Mouse (Mus musculus): ENCODE measurements around the gene Spink2. TPM values are rescaled to one million over a fixed set of nuclear protein-coding genes. Genes with fewer than 3 reads are reported as not detected.

Gene Spink2
- polyA plus RNA-seq, 1 experiment from 2014 or later: 0.32 TPM

GRCm38 (mm10) chr5:77181508-77181907, 29.8 kb downstream of the Spink2 start:
- no peak for DNase-seq
- WGBS: 77% methylated on average over 7 of the region's 7 CpGs

GRCm38 (mm10) chr5:77178976-77179375, 32.3 kb downstream of the Spink2 start:
- no peak overlapping the region for H3K4me2 ChIP-seq
- 91% methylated on average over 1 of the region's 1 CpGs for WGBS
- no peak for ATAC-seq (ENCODE audit: insufficient read depth)
- no peak overlapping the region for H3K9ac ChIP-seq
- no peak overlapping the region for H3K27ac ChIP-seq (ENCODE audit: low read depth)
- TF ChIP-seq CTCF (IDR thresholded peaks at IDR 0.05; ENCODE audit: low read depth): no peak
- H3K36me3 ChIP-seq (ENCODE audit: insufficient read depth): no peaks in the 10 kb centered on the region
- no peaks in the 10 kb centered on the region for H3K9me3 ChIP-seq (ENCODE audit: low read depth, low read length)
- no peaks in the 10 kb centered on the region for H3K27me3 ChIP-seq (ENCODE audit: insufficient read depth, low read length)
- no peaks in the 10 kb centered on the region for H3K4me1 ChIP-seq (ENCODE audit: insufficient read depth)
- no peak for DNase-seq
- H3K4me3 ChIP-seq (ENCODE audit: low read depth, low read length): no peak overlapping the region

More at GRCm38 (mm10) chr5:77181508-77181907, 29.8 kb downstream of the Spink2 start:
- Histone ChIP-seq H3K9ac (no peak overlapping the region), H3K4me1 (ENCODE audit: insufficient read depth) (no peaks in the 10 kb centered on the region), H3K36me3 (ENCODE audit: insufficient read depth) (no peaks in the 10 kb centered on the region), H3K4me2 (no peak overlapping the region), H3K27ac (ENCODE audit: low read depth) (no peak overlapping the region), H3K4me3 (ENCODE audit: low read depth, low read length) (no peak overlapping the region), H3K27me3 (ENCODE audit: insufficient read depth, low read length) (no peaks in the 10 kb centered on the region), H3K9me3 (ENCODE audit: low read depth, low read length) (no peaks in the 10 kb centered on the region)
- no peak for TF ChIP-seq CTCF (IDR thresholded peaks at IDR 0.05; ENCODE audit: low read depth)
- ATAC-seq (ENCODE audit: insufficient read depth): no peak

GRCm38 (mm10) chr5:77178008-77178407, 33.3 kb downstream of the Spink2 start:
- no peak for TF ChIP-seq CTCF (IDR thresholded peaks at IDR 0.05; ENCODE audit: low read depth)
- WGBS: 29% methylated on average over 9 of the region's 9 CpGs
- Histone ChIP-seq H3K9me3 (ENCODE audit: low read depth, low read length) (no peaks in the 10 kb centered on the region), H3K27me3 (ENCODE audit: insufficient read depth, low read length) (no peaks in the 10 kb centered on the region), H3K4me1 (ENCODE audit: insufficient read depth) (no peaks in the 10 kb centered on the region), H3K4me3 (ENCODE audit: low read depth, low read length) (no peak overlapping the region), H3K36me3 (ENCODE audit: insufficient read depth) (no peaks in the 10 kb centered on the region), H3K9ac (no peak overlapping the region), H3K27ac (ENCODE audit: low read depth) (no peak overlapping the region), H3K4me2 (no peak overlapping the region)
- DNase-seq (peak; percentile 23), ATAC-seq (ENCODE audit: insufficient read depth) (peak; percentile 56; the same call in 1 of the 2 replicates)

- 43% methylated on average over 4 of the region's 4 CpGs for WGBS
- no peak for TF ChIP-seq CTCF (IDR thresholded peaks at IDR 0.05; ENCODE audit: low read depth)
- Histone ChIP-seq H3K4me3 (ENCODE audit: low read depth, low read length) (no peak overlapping the region), H3K4me1 (ENCODE audit: insufficient read depth) (no peaks in the 10 kb centered on the region), H3K27ac (ENCODE audit: low read depth) (no peak overlapping the region), H3K27me3 (ENCODE audit: insufficient read depth, low read length) (no peaks in the 10 kb centered on the region), H3K36me3 (ENCODE audit: insufficient read depth) (no peaks in the 10 kb centered on the region), H3K9ac (no peak overlapping the region), H3K9me3 (ENCODE audit: low read depth, low read length) (no peaks in the 10 kb centered on the region), H3K4me2 (no peak overlapping the region)
- ATAC-seq (ENCODE audit: insufficient read depth) (no peak), DNase-seq (no peak)
These were observed 36.5 kb downstream of the Spink2 start for GRCm38 (mm10) chr5:77174779-77175178.

- ATAC-seq (ENCODE audit: insufficient read depth) (peak; percentile 44; the same call in 1 of the 2 replicates), DNase-seq (peak; percentile 78)
- Histone ChIP-seq H3K27me3 (ENCODE audit: insufficient read depth, low read length) (no peaks in the 10 kb centered on the region), H3K9ac (no peak overlapping the region), H3K4me1 (ENCODE audit: insufficient read depth) (no peaks in the 10 kb centered on the region; the same call in 1 of the 2 replicates), H3K36me3 (ENCODE audit: insufficient read depth) (no peaks in the 10 kb centered on the region), H3K4me2 (no peak overlapping the region), H3K9me3 (ENCODE audit: low read depth, low read length) (no peaks in the 10 kb centered on the region), H3K27ac (ENCODE audit: low read depth) (no peak overlapping the region), H3K4me3 (ENCODE audit: low read depth, low read length) (no peak overlapping the region)
- 54% methylated on average over 4 of the region's 5 CpGs for WGBS
- peak; percentile 79 for TF ChIP-seq CTCF (IDR thresholded peaks at IDR 0.05; ENCODE audit: low read depth)
These were observed 40.7 kb downstream of the Spink2 start for GRCm38 (mm10) chr5:77170593-77170992.

GRCm38 (mm10) chr5:77167306-77167945, 43.8 kb downstream of the Spink2 start:
- Histone ChIP-seq H3K36me3 (ENCODE audit: insufficient read depth) (no peaks in the 10 kb centered on the region), H3K4me3 (ENCODE audit: low read depth, low read length) (no peak overlapping the region), H3K9me3 (ENCODE audit: low read depth, low read length) (no peaks in the 10 kb centered on the region), H3K4me1 (ENCODE audit: insufficient read depth) (no peaks in the 10 kb centered on the region; the same call in 1 of the 2 replicates), H3K4me2 (no peak overlapping the region), H3K27ac (ENCODE audit: low read depth) (no peak overlapping the region), H3K27me3 (ENCODE audit: insufficient read depth, low read length) (no peaks in the 10 kb centered on the region), H3K9ac (no peak overlapping the region)
- ATAC-seq (ENCODE audit: insufficient read depth) (no peak), DNase-seq (no peak)
- no peak for TF ChIP-seq CTCF (IDR thresholded peaks at IDR 0.05; ENCODE audit: low read depth)
- 53% methylated on average over 22 of the region's 22 CpGs for WGBS

GRCm38 (mm10) chr5:77165703-77166625, 45.3 kb downstream of the Spink2 start:
- Histone ChIP-seq H3K9me3 (ENCODE audit: low read depth, low read length) (no peaks in the 10 kb centered on the region), H3K27me3 (ENCODE audit: insufficient read depth, low read length) (no peaks in the 10 kb centered on the region), H3K4me3 (ENCODE audit: low read depth, low read length) (no peak overlapping the region), H3K27ac (ENCODE audit: low read depth) (no peak overlapping the region), H3K4me1 (ENCODE audit: insufficient read depth) (no peaks in the 10 kb centered on the region; the same call in 1 of the 2 replicates), H3K4me2 (no peak overlapping the region), H3K36me3 (ENCODE audit: insufficient read depth) (no peaks in the 10 kb centered on the region), H3K9ac (no peak overlapping the region)
- no peak for TF ChIP-seq CTCF (IDR thresholded peaks at IDR 0.05; ENCODE audit: low read depth)
- WGBS: 45% methylated on average over 13 of the region's 13 CpGs
- ATAC-seq (ENCODE audit: insufficient read depth) (no peak), DNase-seq (no peak)

Data from lung, embryonic 14.5 days (tissue).